Mouse (Mus musculus) C2C12 (cell line): Measurements from ENCODE around the gene Pla2g2f.

Source experiments
- CEBPB ChIP-seq: IDR thresholded peaks from one replicate; pipeline ENCODE4 v1.6.1; 2011; ENCODE audit warnings: low read depth, mild to moderate bottlenecking, control low read depth, moderate library complexity
- CTCF ChIP-seq: IDR thresholded peaks from one replicate; pipeline ENCODE4 v1.5.1; 2011; ENCODE audit not compliant: control insufficient read depth, insufficient read depth, insufficient read length
- FOSL1 ChIP-seq: IDR thresholded peaks from one replicate; pipeline ENCODE4 v1.8.0; 2011; ENCODE audit warnings: mild to moderate bottlenecking, low read length; ENCODE audit not compliant: poor library complexity, insufficient read depth, severe bottlenecking
- MAX ChIP-seq: IDR thresholded peaks from one replicate; pipeline ENCODE4 v1.6.1; 2011; ENCODE audit warnings: mild to moderate bottlenecking, control low read depth
- MYOD1 ChIP-seq: IDR thresholded peaks from one replicate; pipeline ENCODE4 v1.6.1; 2011; ENCODE audit warnings: low read depth; ENCODE audit not compliant: control insufficient read depth, insufficient read length
- MYOG ChIP-seq: IDR thresholded peaks from one replicate; pipeline ENCODE4 v1.6.1; 2011; ENCODE audit not compliant: control insufficient read depth, insufficient read length; ENCODE audit errors: extremely low read depth
- USF1 ChIP-seq: IDR thresholded peaks from one replicate; pipeline ENCODE4 v1.6.1; 2011; ENCODE audit warnings: low read depth, mild to moderate bottlenecking, control low read depth, moderate library complexity

DNA sequence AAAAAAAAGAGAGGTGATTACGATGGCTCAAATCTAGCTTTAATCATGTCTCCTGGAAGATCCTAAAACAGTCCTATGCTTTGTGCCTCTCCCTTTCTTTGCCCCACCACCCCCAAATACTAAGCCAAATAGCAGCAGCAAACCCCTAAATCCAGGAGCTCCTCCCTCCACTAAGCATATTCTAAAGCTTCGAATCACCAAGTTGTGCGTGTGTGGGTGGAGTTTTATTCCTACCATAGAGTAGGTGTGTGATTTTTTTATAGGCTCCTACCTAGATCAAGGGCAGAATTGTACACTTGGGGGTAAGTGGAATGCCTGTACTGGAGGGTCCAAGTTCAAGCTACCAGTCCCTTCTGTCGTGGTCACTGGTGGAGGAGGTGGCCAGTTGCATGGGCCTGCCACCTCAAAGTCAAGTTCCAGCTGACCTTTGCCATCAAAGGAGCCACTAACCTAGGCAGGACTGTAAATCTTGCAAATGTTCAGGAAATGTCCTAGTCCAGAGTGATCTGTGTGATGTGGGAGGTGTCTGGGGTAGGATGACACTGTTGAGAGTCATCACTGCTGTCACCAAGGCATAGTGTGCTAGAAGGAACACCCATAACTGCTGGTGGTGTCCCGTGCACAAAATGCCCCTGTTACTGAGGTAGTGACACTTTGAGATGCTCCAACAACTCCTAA is 38.7 kb downstream of the Pla2g2f start:
- TF ChIP-seq CTCF (no peak), USF1 (no peak), MAX (no peak), CEBPB (no peak), FOSL1 (no peak), MYOD1 (no peak), MYOG (no peak)
